Mouse (Mus musculus) gastrocnemius, postnatal 4 days (tissue): Measurements from ENCODE around the gene Lars2. TPM values are rescaled to one million over a fixed set of nuclear protein-coding genes. Genes with fewer than 3 reads are reported as not detected.

ENCODE experiments used
- DNase-seq, 2 experiments: peaks; one replicate each; pipeline ENCODE4 v3.0.0; 2021 to 2022; ENCODE audit warnings: low spot score in 2 of 2, mixed read lengths in 2 of 2
- total RNA-seq, 2 experiments: library from RNA; stranded (reverse); gene quantifications; 2 replicates each; pipeline ENCODE4 v1.2.3; 2021

Gene Lars2
- total RNA-seq, 2 experiments from 2014 or later, result 46.4 to 94.9 TPM

GRCm38 (mm10) chr9:123468406-123469085, 101.8 kb downstream of the Lars2 start:
- DNase-seq, result no peak

- no peak for DNase-seq
These were observed 102.4 kb downstream of the Lars2 start for GRCm38 (mm10) chr9:123469087-123469486.

- no peak for DNase-seq
These were observed 106.7 kb downstream of the Lars2 start for GRCm38 (mm10) chr9:123473377-123473776.

GRCm38 (mm10) chr9:123475569-123475968, 108.8 kb downstream of the Lars2 start:
- no peak for DNase-seq

- peak in 1 of 2 experiments; percentile 36 for DNase-seq
These were observed 111.4 kb downstream of the Lars2 start for GRCm38 (mm10) chr9:123478031-123478585.

GRCm38 (mm10) chr9:123478586-123479195, 112.0 kb downstream of the Lars2 start, which contains the start of gene Limd1:
Limd1 (plus strand) TSS chr9:123478706.
- peak; percentile 54 to 77 for DNase-seq

- DNase-seq, result no peak
These were observed 112.5 kb downstream of the Lars2 start for GRCm38 (mm10) chr9:123479196-123479669.

- DNase-seq, result no peak
These were observed 113.1 kb downstream of the Lars2 start for GRCm38 (mm10) chr9:123479876-123480252.

GRCm38 (mm10) chr9:123480253-123480921, 113.7 kb downstream of the Lars2 start:
- DNase-seq, result no peak

GRCm38 (mm10) chr9:123481136-123481535, 114.4 kb downstream of the Lars2 start:
- no peak for DNase-seq

GRCm38 (mm10) chr9:123483598-123483997, 116.9 kb downstream of the Lars2 start:
- DNase-seq, result no peak

GRCm38 (mm10) chr9:123484830-123485229, 118.1 kb downstream of the Lars2 start:
- DNase-seq, result no peak

- DNase-seq, result no peak
These were observed 118.8 kb downstream of the Lars2 start for GRCm38 (mm10) chr9:123485561-123485960.

- no peak for DNase-seq
These were observed 119.9 kb downstream of the Lars2 start for GRCm38 (mm10) chr9:123486635-123487034.

- no peak for DNase-seq
These were observed 122.3 kb downstream of the Lars2 start for GRCm38 (mm10) chr9:123489073-123489472.

GRCm38 (mm10) chr9:123489727-123490343, 123.1 kb downstream of the Lars2 start:
- no peak for DNase-seq

- no peak for DNase-seq
These were observed 124.2 kb downstream of the Lars2 start for GRCm38 (mm10) chr9:123490930-123491329.

GRCm38 (mm10) chr9:123491917-123492585, 125.3 kb downstream of the Lars2 start:
- peak in 1 of 2 experiments; percentile 28 for DNase-seq

GRCm38 (mm10) chr9:123496665-123497064, 129.9 kb downstream of the Lars2 start:
- no peak for DNase-seq

GRCm38 (mm10) chr9:123497906-123498305, 131.2 kb downstream of the Lars2 start:
- no peak for DNase-seq

- no peak for DNase-seq
These were observed 133.8 kb downstream of the Lars2 start for GRCm38 (mm10) chr9:123500480-123500879.
